Mouse (Mus musculus) embryonic facial prominence, embryonic 15.5 days (tissue): ENCODE results near the gene Msl3l2. TPM values are rescaled to one million over a fixed set of nuclear protein-coding genes. Genes with fewer than 3 reads are reported as not detected.

Experiments used
- ATAC-seq: fragments of 200-750 bp; cut with Nextera tagmentation; 2 replicates; pipeline ENCODE4 v1.8.0; 2017; ENCODE audit warnings: low read depth, moderate TSS enrichment; ENCODE audit not compliant: insufficient number of reproducible peaks, low FRiP score, low TSS enrichment
- H3K27ac ChIP-seq: fragments of 300-500 bp; sonication (generic); replicated peaks from 2 replicates; pipeline ENCODE4 v1.5.1; 2015; ENCODE audit warnings: mild to moderate bottlenecking, inconsistent platforms
- H3K27me3 ChIP-seq: fragments of 300-500 bp; sonication (generic); 2 replicates; pipeline ENCODE4 v1.6.1; 2015; ENCODE audit warnings: inconsistent platforms
- H3K36me3 ChIP-seq: fragments of 300-500 bp; sonication (generic); 2 replicates; pipeline ENCODE4 v1.6.1; 2015; ENCODE audit warnings: mild to moderate bottlenecking, inconsistent platforms
- H3K4me1 ChIP-seq: fragments of 300-500 bp; sonication (generic); 2 replicates; pipeline ENCODE4 v1.6.1; 2015; ENCODE audit warnings: inconsistent platforms
- H3K4me2 ChIP-seq: fragments of 300-500 bp; sonication (generic); replicated peaks from 2 replicates; pipeline ENCODE4 v1.6.1; 2015; ENCODE audit warnings: mild to moderate bottlenecking, inconsistent platforms
- H3K4me3 ChIP-seq: fragments of 300-500 bp; sonication (generic); replicated peaks from 2 replicates; pipeline ENCODE4 v1.5.1; 2015; ENCODE audit warnings: mild to moderate bottlenecking, inconsistent platforms
- H3K9ac ChIP-seq: fragments of 300-500 bp; sonication (generic); 2 replicates; pipeline ENCODE4 v1.6.1; 2015; ENCODE audit warnings: inconsistent platforms
- H3K9me3 ChIP-seq: fragments of 300-500 bp; sonication (generic); replicated peaks from 2 replicates; pipeline ENCODE4 v1.6.1; 2016; ENCODE audit warnings: inconsistent platforms
- WGBS: fragments of 180-500 bp; shearing (Covaris S2); methylation state at CpG from one replicate; pipeline ENCODE4 v1.1.7; 2015; 5-methylcytosine and 5-hydroxymethylcytosine counted together
- polyA plus RNA-seq: library from polyadenylated mRNA; unstranded; fragments of >200 nt; fragmentation: Nextera tagmentation; extraction: Ambion mirVana; gene quantifications from 2 replicates; pipeline ENCODE4 v1.2.1, GENCODE M21; 2015

Msl3l2 gene
- 7.0 and 9.1 TPM in 2 replicates for polyA plus RNA-seq

DNA sequence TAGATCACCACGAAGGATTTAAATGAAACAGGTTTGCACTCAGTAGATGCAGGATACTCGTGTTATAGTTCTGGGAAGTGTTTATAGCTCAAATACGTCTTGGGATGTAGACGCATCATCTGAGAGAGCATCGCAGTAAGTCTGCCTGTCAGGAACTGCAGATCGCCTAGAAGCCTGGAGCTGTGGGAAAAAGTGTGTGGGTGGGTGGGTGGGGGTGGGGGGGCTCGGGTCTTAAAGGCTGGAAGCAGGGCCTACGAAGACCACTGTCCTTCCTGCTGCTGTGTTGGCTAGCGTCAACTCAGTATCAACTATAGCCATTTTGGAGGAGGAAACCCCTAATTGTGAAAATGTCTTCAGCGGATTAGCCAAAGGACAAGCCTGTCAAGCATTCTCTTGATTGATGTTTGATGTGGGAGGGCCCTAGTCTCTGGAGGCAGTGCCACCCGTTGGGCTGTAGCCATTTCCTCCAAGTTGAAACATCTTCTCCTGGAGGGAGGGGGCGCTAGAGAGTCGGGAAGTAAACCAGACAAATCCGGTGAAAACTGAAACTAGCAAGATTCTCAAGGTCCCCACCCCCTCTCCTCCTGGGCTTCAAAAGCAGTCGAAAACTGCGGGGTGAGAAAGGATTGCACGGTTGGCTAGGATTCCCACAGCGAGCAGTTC lies at the start of gene Msl3l2:
Msl3l2 (plus strand) TSS at position 585 of the 663 bp plus-strand sequence.
- no peak within 1 kb of the TSS for H3K9ac ChIP-seq
- H3K27ac ChIP-seq = no peak within 1 kb of the TSS; the same call in 1 of the 2 replicates
- H3K4me1 ChIP-seq = no peaks in the 10 kb centered on the region
- no peaks in the 10 kb centered on the region for H3K27me3 ChIP-seq
- WGBS = 30% methylated on average over 18 of the region's 18 CpGs
- ATAC-seq = peak; percentile 72
- H3K9me3 ChIP-seq = no peaks in the 10 kb centered on the region
- H3K36me3 ChIP-seq = no peaks in the 10 kb centered on the region
- H3K4me3 ChIP-seq = peak within 1 kb of the TSS; percentile 40
- peak within 1 kb of the TSS; percentile 44 for H3K4me2 ChIP-seq

DNA sequence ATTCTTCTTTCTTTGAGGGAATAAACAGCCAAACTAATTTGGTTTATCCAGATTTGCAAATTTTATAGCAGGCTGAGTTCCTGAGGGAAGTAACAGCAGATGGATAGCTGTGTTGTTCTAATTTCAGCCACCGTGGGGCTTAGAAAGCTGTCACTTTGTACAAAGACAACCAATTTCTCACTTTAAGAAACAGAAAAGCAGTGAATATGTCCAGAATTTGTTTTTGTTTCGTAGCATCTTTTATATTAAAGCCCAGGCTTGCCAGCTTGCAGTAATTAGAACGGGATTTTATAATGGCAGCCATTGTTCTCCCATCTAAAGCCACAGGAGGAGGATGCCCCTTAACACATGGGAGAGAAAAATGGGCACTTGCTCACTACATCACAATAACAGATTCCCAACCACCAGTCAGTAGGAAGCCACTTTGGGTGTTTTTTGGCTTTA lies 47.7 kb upstream of the Msl3l2 start:
- 59% methylated on average over 3 of the region's 3 CpGs for WGBS
- Histone ChIP-seq H3K4me1 (no peaks in the 10 kb centered on the region), H3K27me3 (no peaks in the 10 kb centered on the region), H3K36me3 (no peaks in the 10 kb centered on the region), H3K4me3 (no peak overlapping the region), H3K9ac (no peak overlapping the region), H3K27ac (no peak overlapping the region), H3K4me2 (no peak overlapping the region), H3K9me3 (no peaks in the 10 kb centered on the region)
- ATAC-seq = no peak

DNA sequence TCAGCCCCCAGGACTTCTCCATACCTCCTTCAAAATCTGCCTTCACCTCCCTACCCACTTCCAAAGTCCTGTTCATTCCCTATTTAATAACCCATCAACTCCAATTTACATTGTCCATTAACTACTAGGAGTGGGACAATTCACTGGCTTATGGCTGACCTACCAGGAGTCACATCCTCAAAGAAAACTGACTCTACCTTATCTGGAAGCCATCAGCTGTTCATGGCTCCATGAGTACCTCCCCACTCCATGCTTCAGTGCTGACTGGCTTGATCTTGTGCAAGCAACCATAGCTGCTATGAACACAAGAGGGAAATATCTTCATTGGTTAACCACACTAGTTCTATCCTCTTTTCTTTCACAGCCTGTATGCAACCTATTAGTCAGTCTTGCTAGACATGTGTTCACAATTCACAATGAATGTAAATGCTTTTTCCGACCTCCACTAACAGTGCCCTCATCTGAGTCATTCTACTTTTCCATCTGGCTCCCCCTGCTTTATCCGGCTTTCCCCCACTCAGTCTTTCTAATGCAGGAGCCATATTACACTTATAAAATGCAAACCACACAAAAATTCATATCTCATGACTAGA lies 45.4 kb upstream of the Msl3l2 start:
- no peak overlapping the region for H3K4me2 ChIP-seq
- H3K27me3 ChIP-seq = no peaks in the 10 kb centered on the region
- no peak overlapping the region for H3K4me3 ChIP-seq
- H3K9ac ChIP-seq = no peak overlapping the region
- 46% methylated on average over 2 of the region's 2 CpGs for WGBS
- H3K9me3 ChIP-seq = no peaks in the 10 kb centered on the region
- H3K27ac ChIP-seq = no peak overlapping the region
- ATAC-seq = no peak
- H3K36me3 ChIP-seq = no peaks in the 10 kb centered on the region
- H3K4me1 ChIP-seq = no peaks in the 10 kb centered on the region

DNA sequence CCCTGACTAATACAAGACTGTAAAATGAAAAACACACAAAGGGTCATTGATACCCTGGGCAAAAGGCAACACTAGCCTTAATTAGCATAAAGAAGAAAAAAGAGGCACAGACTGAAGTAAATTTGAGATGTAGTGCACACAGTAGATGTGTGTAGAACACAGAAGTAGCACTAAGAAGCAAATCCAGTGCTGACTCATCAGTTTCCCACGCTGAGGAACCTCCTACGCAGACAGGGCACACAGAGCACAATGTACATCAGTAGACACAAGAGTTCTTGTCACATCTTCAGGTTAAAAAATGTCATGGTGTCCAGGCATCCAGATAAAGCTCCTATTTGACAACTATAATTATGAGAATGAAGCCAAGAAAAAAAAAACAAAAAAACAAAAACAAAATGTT lies 44.0 kb upstream of the Msl3l2 start:
- Histone ChIP-seq H3K27ac (no peak overlapping the region), H3K4me2 (no peak overlapping the region), H3K9ac (no peak overlapping the region), H3K4me1 (no peaks in the 10 kb centered on the region), H3K4me3 (no peak overlapping the region), H3K36me3 (no peaks in the 10 kb centered on the region), H3K9me3 (no peaks in the 10 kb centered on the region), H3K27me3 (no peaks in the 10 kb centered on the region)
- WGBS = 90% methylated on average over 2 of the region's 2 CpGs
- ATAC-seq = no peak

DNA sequence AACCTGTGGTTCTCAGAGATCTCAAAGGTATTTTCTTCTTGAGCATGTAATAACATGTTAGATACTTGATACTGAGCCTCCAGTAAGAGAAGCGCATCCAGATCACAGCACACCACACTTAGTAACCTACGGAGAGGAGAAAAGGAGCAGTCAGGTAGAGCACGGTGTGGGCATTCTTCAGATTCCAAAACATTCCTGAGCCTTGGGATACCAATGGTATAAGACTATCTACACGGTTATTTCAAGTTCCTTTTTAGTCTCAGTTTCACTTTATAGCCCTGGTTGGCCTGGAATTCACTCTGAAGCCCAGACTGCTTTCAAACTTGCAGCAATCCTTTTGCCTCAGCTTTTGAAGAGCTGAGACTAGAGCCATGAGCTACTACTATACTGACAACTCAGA lies 17.0 kb upstream of the Msl3l2 start:
- no peak for ATAC-seq
- Histone ChIP-seq H3K9me3 (no peaks in the 10 kb centered on the region), H3K9ac (no peak overlapping the region), H3K27ac (no peak overlapping the region), H3K27me3 (no peaks in the 10 kb centered on the region), H3K4me3 (no peak overlapping the region), H3K4me1 (no peaks in the 10 kb centered on the region), H3K36me3 (no peaks in the 10 kb centered on the region), H3K4me2 (no peak overlapping the region)
- 76% methylated on average over 4 of the region's 4 CpGs for WGBS

DNA sequence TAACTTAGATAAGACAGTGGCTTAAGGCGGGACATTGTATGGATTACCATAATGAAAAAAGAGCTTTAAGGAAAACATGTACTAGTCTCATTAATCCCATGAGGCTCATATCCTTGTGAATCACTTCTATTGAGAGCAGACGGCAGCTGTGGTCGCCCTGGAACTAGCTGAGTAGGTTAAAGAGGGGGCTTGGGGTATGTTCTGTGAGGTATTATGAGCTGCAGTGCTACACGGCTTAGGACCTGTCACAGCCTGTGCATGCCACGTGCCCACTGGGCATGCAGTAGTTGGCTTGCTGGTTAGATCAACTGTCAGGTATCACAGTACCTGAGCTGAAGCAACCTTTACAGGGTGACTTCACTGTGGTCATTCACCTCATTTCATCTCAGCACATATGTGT lies 12.1 kb upstream of the Msl3l2 start:
- Histone ChIP-seq H3K9ac (no peak overlapping the region), H3K9me3 (no peaks in the 10 kb centered on the region), H3K36me3 (no peaks in the 10 kb centered on the region), H3K4me3 (no peak overlapping the region), H3K4me1 (no peaks in the 10 kb centered on the region), H3K27ac (no peak overlapping the region), H3K27me3 (no peaks in the 10 kb centered on the region), H3K4me2 (no peak overlapping the region)
- ATAC-seq = no peak
- WGBS = 69% methylated on average over 5 of the region's 5 CpGs

DNA sequence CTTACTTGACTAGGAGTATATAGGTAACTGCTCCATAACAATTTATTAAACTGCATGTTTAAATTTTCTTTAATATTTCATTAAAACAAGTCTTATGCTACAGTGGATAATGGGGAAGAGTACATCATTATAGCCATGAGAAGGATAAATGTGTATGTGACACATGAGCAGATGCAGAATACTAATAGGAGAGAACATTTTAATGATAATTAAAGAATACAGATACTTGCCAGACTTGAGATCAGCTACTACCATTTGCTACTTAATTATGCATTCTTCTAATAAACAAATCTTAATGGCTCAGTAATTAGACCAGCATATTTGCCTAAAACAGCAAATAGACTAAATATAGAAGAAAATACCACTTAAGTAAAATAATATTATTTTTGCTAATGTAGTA lies 10.0 kb upstream of the Msl3l2 start:
- Histone ChIP-seq H3K36me3 (no peaks in the 10 kb centered on the region), H3K9me3 (no peaks in the 10 kb centered on the region), H3K9ac (no peak overlapping the region), H3K4me2 (no peak overlapping the region), H3K4me3 (no peak overlapping the region), H3K4me1 (no peaks in the 10 kb centered on the region), H3K27ac (no peak overlapping the region), H3K27me3 (no peaks in the 10 kb centered on the region)
- ATAC-seq = no peak

DNA sequence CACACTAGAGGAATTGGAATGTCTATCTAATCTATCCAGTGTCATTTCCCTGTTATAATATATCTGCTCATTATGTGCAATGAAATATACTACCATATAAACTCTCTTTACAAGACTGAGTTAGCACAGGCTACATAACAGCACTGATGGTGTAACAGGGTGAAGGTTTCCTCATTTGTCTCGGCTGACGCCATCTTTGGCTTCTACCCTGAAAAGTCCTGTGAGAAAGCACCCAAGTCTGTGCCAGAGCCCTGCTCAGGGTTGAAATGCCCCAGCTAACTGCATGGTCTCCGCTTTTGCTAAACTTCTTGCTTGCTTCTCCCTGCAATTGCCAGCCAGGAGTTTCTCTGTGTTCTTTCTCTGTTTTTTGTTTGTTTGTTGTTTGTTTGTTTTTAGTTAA lies 7.6 kb upstream of the Msl3l2 start:
- ATAC-seq = no peak
- Histone ChIP-seq H3K4me2 (no peak overlapping the region), H3K27me3 (no peaks in the 10 kb centered on the region), H3K4me3 (no peak overlapping the region), H3K4me1 (no peaks in the 10 kb centered on the region), H3K9ac (no peak overlapping the region), H3K9me3 (no peaks in the 10 kb centered on the region), H3K27ac (no peak overlapping the region), H3K36me3 (no peaks in the 10 kb centered on the region)
- 85% methylated on average over 3 of the region's 3 CpGs for WGBS

DNA sequence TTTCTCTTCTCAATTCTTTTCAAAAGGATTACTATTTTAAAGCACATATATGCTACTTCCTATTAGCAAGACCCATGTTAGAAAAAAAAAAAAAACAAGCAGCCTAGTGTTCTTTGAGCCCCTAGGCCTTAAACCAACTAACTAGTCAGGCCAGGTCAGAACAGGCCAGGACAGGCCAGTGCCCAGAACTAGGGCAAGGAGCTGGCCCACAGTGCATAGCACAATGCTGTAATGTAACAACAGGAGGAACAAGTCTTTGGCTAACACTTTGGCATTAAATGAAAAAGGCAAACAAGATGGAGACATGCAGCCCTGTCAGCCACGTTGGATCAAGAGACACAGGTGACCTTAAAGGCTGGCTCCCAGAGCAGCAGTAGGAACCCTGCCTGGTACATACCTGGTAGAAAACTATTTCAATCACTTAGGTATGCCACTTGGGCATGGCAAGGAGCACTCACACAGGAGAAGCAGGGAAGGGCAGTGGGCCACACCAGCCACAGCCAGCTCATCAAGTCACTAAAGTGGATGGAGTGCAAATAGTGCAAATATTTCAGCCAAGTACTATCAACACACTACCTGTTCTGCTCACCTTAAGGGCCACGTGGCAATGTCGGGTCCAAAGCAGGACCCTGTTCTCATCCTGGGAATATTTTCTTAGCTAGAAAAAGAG lies 6.9 kb upstream of the Msl3l2 start:
- H3K9me3 ChIP-seq = no peaks in the 10 kb centered on the region
- H3K27ac ChIP-seq = no peak overlapping the region
- H3K4me1 ChIP-seq = no peaks in the 10 kb centered on the region
- H3K9ac ChIP-seq = no peak overlapping the region
- WGBS = 78% methylated on average over 3 of the region's 3 CpGs
- ATAC-seq = no peak
- H3K4me2 ChIP-seq = no peak overlapping the region
- H3K27me3 ChIP-seq = no peaks in the 10 kb centered on the region
- H3K36me3 ChIP-seq = no peaks in the 10 kb centered on the region
- H3K4me3 ChIP-seq = no peak overlapping the region

DNA sequence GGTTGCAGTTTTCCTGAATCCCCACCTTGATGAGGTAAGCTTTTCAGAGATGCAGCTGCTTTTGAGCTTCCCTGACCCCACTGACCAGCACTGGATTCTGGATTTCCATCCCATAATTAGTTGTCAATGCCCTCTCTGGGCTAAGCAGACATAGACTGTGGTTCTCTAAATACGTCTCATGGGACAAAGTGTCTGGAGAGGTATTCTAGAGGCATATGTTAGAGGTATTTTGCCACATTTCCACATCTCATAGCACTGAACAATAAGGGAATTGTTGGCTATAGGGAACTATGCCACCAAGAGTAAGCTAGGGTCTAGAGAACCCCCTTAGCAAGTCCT lies 248 bp downstream of the Msl3l2 start:
- no peak overlapping the region for H3K9ac ChIP-seq
- 39% methylated on average over 1 of the region's 1 CpGs for WGBS
- no peaks in the 10 kb centered on the region for H3K9me3 ChIP-seq
- H3K4me2 ChIP-seq = peak overlapping the region; percentile 44
- H3K36me3 ChIP-seq = no peaks in the 10 kb centered on the region
- no peaks in the 10 kb centered on the region for H3K4me1 ChIP-seq
- no peak overlapping the region; the same call in 1 of the 2 replicates for H3K27ac ChIP-seq
- peak overlapping the region; percentile 40 for H3K4me3 ChIP-seq
- no peaks in the 10 kb centered on the region for H3K27me3 ChIP-seq
- ATAC-seq = 0 out of 2 replicates have a peak, but pooled peaks have one; percentile 19

DNA sequence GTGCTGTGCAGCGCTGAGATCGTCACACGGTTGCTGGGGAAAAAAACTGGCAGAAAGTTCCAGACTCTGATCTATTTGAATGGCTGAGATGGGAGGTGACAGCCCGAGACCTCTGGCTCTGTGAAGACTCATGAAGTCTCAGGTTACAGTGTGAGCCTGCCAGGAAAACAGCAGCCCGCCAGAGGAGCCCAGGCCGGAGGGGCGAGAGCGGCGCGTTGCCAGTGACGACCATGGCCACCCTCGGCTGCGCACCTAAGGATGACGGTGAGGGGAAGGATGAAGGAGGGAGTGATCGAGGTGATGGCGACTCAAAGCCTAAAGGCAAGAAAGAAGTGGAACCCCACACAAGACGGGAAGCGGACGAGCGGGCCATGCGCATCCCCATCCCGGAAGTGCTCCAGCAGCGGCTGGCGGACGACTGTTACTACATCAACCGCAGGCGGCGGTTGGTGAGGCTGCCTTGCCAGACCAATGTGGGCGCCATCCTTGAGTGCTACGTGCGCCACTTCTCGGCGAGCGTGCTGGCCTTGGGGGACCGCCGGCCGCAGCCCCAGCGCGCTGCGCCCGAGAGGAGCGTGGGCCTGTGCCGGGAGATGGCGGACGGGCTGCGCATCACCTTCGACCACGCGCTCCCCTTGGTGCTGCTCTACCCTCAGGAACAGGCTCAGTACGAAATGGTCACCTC lies 8.4 kb downstream of the Msl3l2 start:
- Histone ChIP-seq H3K4me3 (peak overlapping the region; percentile 65), H3K27me3 (no peaks in the 10 kb centered on the region), H3K9me3 (no peaks in the 10 kb centered on the region), H3K4me2 (peak overlapping the region; percentile 88), H3K4me1 (peaks cover 10% of the 10 kb centered on the region), H3K9ac (peak overlapping the region; percentile 50), H3K36me3 (no peaks in the 10 kb centered on the region), H3K27ac (peak overlapping the region; percentile 65)
- peak; percentile 90 for ATAC-seq
- under 1% methylated on average over 50 of the region's 50 CpGs for WGBS
